Mouse (Mus musculus) B cell, adult 2 months (primary cell): ENCODE results near the gene Gfod2.
A peak's percentile ranks its signal among the peaks of the same experiment; 100 is the strongest.

Experiments
- DNase-seq, 2 experiments: peaks; one replicate each; pipeline ENCODE4 v3.0.0; 2022

Gene Gfod2

DNA sequence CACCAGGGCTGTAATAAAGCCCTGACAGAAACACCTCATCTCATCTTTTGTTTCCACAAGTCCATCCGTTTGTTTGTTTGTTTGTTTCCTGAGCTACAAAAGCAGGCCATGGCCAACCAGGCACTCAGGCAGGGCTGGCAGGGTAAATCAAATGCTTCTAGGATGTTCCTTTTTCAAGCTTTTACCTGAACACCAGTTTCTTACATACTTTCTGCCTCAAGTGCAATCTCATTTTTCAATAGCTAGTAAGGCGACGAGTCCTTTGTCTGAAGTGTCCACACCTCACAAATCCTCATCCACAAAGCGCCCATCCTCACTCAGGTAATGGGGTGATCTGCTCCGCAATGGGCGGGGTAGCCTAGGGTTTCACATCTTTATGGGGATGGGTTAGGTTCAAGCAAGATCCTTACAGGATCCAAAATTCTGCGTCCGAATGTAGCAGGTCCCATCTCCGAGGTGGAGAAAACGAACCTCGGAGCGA lies 628 bp downstream of the Gfod2 start:
- no peak for DNase-seq

DNA sequence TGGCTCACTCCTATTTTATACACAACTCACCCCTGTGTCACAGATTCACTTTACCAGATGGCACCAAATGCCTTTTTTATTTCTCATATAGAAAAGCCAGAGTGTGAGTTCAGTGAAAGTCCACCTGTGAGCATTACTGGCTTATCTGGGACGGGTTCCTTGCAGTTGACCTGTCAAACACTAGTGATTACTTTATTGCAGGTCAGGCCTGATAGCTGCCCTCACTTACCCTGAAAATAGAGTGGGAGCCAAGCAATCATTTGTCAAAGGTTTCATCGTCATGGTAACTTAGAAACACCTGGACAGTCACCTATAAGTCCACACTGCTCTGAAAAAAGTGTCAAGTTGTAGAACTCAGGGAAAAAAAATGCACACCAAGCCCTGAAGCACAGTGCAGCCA lies 3.8 kb downstream of the Gfod2 start:
- DNase-seq, result no peak

DNA sequence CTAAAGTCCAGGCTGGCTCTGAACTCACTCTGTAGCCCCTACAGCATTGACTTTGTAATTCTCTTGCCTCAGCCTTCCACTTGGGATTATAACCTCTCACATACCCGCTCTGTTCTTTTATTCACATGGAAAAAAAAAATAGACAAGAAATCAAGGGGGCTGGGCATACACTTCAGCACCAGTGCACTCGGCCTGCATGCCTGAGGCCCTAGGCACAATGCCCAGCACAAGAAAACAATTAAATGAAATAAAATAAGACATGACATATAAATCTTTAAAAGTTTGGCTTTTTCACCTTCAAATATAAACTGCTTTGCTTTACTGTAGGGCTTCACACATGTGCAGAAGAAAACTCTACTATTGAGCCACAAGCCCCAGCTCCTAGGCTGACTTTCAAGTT lies 4.5 kb downstream of the Gfod2 start:
- DNase-seq, result no peak

DNA sequence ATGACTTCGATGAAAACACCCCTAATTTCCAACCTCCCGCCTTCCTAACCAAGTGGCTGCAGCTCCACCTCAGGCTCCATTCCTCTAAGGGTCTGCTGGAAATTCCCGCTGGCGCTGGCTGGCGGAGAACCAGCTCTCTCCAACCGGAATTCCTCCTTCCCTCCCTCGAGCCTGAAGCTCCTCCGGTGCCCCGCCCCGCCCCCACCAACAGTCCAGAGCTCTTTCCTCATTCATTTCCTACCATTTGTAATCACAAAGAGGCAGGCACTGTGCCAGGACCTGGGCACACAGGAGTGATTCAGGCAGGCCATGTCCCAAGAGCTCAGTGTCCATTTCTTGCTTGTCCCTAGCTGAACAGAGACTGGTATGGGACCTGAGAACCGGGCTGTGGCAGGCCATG lies 7.9 kb downstream of the Gfod2 start:
- DNase-seq, result no peak

DNA sequence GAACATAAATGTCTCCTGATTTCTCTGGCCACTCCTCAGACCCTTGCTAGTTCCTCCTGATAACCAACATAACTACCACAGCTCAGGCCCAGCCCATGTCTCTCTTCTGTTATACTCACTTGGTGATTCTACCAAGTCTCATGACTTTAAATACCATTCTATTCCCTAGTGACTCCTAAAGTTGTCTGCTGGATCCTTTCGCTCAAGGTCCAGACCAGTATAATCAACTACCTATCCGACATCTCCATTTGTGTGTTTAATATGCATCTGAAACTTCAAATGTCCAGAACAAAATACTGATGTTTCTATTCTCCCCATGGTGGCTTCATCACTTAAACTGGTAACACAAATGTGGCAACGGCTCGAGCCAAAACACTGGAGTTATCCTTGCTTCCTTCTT lies 15.2 kb downstream of the Gfod2 start:
- DNase-seq, result no peak

DNA sequence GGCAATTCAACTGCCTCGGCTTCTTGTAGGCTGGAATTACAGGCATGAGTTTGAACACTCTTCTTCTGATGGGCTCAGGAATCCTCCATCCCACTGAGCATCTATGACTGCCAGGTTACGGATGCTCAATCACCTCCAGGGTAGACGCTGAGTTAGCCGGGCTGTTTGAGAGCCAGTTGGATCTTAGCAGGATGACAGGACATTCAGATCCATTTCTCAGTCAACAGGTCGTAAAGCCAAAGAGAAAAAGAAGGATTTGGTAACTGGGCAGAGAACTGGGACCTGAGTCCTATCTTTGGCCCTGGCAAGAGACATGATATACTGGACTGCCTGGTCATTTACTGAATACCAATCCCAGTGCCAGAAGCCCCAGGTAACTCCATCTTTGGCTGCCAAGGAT lies 19.2 kb downstream of the Gfod2 start:
- DNase-seq, result no peak

DNA sequence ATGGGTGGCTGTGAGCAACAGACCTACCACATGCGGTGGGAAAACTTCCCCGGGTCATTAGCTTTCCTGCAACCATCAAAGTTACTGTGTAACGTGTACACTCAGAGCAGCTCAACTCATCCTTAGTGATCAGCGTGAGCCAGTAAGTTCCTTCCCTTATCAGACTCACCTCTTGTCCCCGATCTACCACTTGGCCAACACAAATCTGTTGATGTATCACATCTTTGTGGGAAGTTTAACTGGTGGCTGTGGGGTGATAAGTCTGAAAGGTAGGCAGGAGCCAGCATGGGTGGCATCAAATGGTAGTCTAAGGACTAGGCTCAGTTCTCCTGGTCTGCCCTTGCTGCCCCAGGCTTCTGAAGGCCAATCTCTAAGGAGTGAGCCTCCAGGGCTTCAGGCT lies 26.3 kb downstream of the Gfod2 start:
- no peak for DNase-seq

DNA sequence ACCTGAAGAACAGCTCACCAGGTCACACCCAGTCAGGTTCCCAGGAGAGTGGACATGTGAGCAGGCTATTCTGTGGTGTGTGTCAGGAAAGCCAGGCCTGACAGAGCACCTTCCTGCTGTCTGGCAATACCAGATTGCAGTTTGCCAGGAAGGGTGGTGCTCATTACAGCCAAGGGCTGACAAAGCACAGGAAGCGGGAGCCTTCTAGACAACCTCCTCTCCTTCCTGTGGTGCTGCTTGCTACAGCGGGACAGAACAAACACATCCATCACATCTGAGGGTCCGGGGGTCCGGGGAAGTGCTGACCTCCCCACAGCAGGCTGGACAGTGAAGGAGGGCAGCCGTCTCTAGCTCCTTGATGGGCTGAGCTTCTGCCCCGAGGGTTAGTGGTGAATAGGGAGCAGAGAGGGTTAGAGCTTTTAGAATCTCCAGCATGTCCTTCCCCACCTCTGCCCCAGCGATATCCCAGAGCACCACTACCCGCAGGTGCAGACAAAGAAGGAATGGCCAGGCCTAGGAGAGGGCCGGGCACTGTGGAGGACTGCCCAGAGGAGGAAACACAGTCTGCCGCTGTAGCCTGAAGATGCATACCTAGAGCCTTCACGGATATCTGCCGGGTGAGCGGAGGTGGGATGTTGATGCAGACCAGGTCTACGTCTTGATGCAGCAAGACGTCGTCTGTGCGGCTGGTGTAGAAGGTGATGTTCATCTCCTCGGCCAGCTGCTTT lies 30.9 kb downstream of the Gfod2 start:
- DNase-seq, result no peak

DNA sequence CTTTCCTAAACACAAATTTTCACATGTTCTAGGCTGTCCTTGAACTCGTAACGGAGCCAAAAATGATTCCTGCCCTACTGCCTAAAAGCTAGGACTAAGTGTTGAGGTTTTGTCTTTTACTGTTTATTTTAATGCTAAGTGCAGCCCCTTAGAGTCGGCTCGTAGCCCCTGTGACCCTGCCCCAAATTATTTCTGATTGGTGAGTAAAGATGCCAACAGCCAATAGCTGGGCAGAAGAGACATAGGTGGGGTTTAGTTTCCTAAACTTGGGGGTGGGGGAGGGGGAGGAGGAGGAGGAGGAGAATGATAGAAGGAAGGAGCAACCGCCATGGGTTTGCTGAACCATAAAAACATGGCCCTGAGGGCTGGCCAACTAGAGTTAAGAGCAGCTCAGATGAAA lies 32.7 kb downstream of the Gfod2 start:
- DNase-seq, result no peak

DNA sequence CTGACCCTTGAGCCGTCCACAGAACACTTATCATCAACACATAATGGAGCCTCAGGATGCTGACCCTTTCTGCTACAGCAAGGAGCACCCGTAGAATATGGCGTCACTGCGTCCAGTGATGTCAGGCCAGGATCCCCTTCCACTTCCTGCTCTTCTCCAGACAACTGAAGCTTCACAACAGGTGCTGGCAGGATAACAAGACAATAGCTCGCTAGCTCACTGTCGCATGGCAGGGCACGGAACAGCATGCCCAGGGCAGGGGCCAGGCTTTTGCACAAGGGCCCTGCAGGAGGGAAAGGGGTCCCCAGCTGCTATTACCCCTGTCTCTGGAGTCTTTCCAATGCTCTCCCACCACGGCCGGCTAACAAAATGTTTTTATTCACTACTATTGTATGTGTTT lies 35.6 kb downstream of the Gfod2 start:
- no peak for DNase-seq

DNA sequence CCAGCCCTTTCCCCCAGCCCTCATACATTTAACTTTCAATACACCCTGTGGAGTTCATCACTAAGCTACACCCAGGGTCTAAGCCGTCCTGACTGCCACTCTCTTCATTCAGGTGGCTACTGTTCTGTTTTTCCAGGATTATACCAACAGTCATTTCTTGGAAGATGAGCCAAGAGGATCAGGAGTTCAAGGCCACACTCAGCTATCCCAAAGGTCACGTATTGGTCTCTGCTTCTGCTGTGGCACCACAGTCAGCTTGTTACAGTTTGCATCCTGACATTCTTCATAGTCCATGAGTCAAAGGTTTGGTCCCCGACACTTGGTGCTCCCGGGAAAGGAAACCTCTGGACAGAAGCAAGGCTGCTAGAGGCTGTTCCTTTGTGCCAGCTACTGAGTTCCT lies 38.8 kb downstream of the Gfod2 start:
- DNase-seq, result no peak

DNA sequence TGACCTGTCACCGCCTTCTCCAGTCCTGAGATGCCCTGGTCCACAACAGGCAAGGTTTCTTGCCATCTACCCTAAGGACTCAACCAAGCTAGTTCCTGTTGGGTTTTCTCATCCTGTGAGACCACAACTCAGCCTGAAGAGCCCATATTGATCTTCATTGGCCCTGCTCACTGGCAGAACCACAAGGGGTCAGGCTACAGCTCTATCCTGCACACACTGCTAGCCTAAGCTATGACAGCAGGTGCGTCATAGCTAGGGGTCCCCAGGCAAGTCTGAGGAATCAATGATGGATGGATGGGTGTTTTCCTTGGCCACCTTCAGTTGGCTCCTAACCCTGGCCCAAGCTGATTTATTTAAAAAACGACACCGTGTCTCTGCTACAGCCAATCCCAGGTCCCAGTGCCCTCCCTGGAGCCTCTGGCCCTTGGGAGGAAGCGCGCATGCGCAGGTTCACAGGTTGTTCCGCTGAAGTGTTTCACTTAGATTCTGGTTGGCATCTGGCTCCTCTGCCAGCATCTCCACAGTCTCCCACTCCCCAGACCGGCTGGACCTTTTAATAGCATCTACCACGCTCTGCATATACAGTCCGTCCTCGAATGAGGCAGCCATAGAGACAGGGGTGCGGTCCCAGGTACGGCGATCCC lies 42.0 kb downstream of the Gfod2 start:
- no peak for DNase-seq

DNA sequence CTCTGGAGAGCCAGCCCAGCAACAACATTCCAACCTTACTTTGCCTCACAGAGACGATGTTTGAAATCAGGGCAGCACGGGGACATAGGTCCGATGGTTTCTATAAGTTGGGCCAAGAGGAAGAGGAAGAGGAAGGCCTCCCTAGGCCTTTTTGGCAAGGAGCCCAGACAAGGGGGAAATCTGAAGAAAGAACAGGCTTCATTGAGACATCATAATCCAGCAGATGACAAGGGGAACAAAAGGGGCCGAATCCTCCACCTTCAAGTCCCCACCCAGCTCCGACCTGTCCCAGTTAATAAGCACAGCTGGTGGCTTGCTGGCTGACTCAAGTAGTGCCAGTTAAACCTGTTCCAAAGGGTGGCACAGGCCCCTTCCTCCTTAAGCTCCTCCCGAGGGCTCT lies 43.4 kb downstream of the Gfod2 start:
- no peak for DNase-seq

DNA sequence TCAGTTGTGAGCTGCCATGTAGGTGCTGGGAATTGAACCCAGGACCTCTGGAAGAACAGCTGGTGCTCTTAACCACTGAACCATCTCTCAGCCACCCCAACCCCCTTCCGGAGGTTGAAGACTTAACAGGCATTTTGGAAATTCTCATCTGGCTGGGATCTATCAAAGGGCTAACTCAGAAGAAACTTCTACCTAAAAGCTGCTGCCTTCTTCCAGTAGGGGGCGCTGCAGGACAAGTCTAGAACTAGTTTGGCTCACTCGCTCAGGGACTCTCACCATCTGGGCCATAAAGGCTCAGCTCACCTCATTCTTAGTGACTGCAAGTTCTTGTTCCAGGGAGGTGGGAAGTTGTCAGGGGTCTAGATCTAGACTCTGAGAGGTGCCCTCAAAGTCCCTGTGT lies 44.3 kb downstream of the Gfod2 start:
- DNase-seq, result peak; percentile 94 to 95

DNA sequence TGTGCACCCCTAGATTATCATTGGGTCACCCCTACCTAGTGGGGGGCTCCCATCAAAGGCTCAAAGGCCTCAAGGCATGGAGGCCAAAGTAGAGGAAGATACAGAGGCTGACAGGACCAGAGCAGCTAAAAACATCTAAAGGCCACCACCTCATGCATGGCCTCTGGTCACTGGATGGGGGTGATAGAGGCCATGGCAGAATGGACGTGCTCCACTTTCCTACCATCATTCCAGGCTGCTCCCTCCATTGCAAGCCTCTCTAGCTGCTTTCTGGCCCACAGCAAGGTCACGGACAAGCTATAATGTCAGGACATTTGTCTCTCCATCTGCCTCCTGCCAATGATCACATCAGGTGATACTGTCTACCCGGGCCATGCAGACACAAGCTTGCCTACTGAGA lies 46.2 kb downstream of the Gfod2 start:
- DNase-seq, result no peak

DNA sequence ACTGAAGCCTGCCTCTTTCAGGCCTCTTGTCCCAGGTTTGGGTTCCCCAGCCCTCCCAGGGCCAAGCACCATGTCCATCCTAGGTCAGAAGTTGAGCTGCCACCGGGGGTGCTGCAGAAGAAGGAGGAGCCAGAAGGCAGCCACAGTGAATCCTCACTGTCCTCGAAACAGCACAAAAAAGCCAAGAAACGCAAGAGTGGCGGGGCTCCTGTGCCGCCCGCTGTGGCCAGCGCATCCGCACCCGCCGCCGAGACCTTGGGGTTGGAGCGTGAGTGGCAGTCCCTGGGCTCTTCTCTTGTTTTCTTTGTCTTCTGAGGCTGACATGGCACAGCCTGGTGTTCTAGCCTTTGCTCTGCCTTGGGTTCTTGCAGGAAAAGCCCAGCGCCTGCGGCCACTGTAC lies 49.1 kb downstream of the Gfod2 start:
- DNase-seq, result no peak

DNA sequence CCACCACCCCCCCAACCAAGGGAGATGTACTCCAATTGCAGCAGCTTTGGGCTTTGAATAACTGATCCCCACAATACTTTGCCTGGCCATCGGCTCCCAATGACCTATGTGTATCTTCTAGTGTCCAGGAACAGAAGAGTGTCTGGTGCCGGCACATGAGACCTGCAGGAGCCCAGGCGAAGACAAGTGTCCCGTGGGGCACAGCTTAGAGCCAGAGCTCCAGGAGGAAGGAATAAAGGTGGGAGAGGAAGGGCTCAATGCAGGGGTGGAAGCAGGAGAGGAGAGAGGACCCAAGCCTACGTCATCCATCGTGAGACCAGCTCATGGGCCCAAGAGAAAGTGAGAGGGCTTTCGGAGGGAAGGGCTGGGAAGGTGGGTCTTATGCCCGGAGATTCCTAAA lies 49.8 kb downstream of the Gfod2 start:
- no peak for DNase-seq

DNA sequence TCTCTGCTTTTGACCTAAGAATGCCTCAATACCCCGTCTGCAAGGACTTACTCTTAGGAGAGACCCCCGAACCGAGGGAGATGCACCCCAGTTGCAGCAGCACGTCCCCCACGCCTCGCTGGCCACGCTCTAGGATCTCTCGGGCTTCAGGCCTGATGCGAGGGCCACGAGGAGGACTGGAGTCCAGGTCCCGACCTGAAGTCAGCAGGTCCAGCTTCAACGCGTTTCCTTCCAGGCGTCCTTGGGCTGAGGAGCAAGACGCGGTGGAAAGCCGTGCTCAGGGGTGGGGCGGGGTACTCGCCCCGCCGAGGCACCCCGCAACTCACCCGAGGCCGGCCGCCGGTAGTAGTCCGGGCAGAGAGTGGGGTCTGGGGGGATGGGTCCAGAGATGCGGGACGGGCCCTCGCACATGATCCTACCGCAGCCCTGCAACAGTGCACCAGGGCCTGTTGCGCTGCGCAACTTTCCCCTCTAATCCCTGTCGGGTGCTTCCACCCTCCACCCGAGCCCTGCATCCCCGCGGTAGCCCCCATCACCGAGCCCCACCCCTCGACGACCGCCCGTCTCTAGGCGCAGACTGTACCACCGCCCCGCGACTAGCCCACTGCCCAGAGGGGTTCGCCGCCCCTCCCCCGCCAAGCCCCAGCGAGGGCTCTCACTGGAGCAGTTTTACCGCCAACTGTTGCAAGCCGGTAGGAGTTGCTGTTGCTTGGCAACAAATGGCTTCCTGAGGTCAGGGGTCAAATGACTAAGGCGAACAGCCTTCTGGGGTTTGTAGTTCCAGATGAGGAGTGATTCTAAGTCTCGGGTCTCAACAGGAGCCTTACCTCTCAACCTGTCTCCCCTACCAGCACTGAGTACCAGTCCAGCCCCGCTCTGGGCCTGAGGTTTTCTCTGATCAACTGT lies 50.7 kb downstream of the Gfod2 start, which contains the start of the genes 4933405L10Rik and Enkd1:
TSS of gene 4933405L10Rik (plus strand) at position 158 of the 906 bp plus-strand sequence.
TSS of gene Enkd1 (minus strand) at position 713 of the 906 bp plus-strand sequence.
- peak; percentile 84 to 87 for DNase-seq

DNA sequence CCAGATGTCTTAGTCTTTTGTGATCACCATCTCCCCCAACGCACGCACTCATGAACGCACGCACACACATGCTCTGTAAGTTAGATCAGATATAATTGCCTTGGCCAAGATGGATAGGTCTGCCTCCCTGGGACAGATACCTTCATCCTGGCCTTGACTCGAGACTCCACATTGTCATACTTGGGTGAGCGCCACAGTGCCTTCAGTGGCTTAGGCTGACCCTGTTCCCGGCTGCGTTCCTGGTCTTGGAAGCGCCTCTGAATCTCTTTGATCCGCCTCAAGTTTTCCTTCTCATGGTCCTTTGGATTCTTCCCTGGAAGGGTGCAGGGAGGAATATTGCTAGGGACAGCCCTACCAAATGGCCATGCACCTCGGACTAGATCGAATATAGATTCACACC lies 52.0 kb downstream of the Gfod2 start:
- DNase-seq, result no peak

DNA sequence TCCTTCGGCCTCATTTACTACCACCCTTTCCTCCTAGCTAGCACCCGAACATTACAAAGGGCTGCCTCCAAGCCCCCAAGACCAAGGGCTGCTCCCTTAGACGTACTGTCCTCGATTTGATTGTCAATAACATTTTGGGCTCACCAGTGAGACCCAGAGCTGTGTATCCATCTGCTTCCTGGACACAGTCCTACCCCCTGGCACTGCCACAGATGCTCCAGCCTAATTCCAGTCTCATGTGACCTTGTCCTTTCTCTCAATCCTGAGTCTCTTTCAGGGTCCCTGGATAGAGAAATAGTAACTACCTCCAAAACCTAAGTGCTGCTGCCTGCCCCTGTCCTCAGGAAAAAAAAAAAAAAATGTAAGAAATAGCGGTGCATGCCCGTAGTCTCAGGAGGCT lies 53.5 kb downstream of the Gfod2 start:
- no peak for DNase-seq

DNA sequence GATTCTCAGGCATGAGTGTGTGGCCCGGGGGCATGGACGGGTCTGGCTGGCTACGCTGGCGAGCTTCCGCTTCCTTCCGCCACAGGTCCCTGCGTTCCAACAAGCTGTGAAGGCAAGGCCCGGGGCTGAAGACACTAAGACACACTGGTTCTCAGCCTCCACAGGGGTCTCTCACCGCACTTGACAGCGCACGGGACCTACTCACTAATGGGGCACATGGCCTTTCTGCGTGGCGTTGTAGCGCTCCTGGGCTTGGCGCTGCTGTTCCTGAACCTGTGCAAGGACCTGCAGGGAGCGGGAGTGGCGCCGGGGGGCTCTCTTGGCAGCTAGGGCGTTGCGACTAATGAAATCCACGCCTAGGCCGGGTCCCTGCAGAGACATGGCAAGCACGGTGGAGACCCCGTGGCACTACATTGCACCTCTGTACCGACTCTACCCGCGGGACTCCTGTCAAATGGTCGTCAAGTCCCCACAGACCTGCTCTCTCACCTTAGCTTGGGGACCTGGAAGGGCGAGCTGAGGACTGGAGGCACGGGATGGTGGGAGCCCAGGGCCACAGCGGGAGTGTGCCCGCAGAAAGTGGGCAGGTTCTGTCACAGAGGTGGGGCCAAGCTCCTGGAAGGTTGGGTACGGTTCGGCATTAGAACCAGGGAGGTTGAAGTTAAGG lies 54.2 kb downstream of the Gfod2 start:
- DNase-seq, result no peak

DNA sequence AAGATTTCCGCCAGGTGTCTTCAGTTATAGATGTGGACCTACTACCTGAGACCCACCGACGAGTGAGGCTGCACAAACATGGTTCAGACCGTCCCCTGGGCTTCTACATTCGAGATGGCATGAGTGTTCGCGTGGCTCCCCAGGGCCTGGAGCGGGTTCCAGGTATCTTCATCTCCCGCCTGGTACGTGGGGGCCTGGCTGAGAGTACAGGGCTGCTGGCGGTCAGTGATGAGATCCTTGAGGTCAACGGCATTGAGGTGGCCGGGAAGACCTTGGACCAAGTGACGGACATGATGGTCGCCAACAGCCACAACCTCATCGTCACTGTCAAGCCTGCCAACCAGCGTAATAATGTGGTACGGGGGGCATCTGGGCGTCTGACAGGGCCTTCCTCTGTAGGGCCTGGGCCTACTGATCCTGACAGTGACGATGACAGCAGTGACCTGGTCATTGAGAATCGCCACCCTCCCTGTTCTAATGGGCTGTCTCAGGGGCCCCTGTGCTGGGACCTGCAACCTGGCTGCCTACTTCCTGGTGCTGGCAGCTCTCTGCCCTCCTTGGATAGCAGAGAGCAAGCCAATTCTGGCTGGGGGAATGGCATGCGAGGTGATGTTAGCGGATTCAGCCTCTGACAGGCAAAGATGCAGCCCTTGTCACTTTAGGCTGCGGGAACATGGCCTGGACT lies 55.6 kb downstream of the Gfod2 start:
- DNase-seq, result no peak
